19 mouse cellular contexts compared by ENCODE assay signal in the genomic region with DNA sequence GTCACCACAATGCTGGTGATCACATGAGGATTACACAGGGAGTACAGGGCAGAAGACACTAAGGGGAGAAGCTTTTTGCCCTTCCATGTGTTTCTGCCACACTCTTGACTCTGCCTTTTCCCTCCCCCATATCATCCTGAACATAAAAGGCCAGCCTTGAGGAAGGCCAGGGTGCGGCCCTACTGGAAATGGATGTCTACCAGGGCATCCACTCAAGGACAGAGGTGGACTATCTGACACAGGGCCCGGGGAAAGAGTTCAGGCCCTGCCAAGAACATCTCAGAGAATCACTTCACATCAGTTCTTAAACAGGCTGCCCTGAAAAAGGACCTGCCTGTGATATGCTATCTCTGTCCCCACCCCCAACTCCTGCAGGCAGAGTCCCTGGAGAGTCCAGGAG. TPM values are rescaled to one million over a fixed set of nuclear protein-coding genes. Genes with fewer than 3 reads are reported as not detected.
DNase-seq lines count a peak whose midpoint lies in the region; ATAC-seq lines count a peak whose summit lies in the region.
"Had no signal": no experiment of that assay in that cellular context is flagged by ENCODE, and none has a peak within 500 bp of the region (broad histone marks: within the 10 kb centered on the region; RNA-seq: fewer than 3 reads in every experiment).

No protein-coding gene starts in this region.

- H3K9ac ChIP-seq in forebrain, embryonic 11.5 days (ENCODE audit: low read length), result no peak overlapping the region
- H3K9ac ChIP-seq in kidney, embryonic 16.5 days (replicated peaks; ENCODE audit: low read length), result 0 out of 2 replicates have a peak overlapping the region, but pooled peaks have one; percentile 33
- no peak overlapping the region for H3K9ac ChIP-seq in midbrain, embryonic 13.5 days (replicated peaks)
- H3K9ac ChIP-seq in midbrain, embryonic 15.5 days, result no peak overlapping the region
- H3K9ac ChIP-seq: embryonic facial prominence, embryonic 12.5 days; forebrain, postnatal 0 days; liver, embryonic 13.5 days; neural tube, embryonic 15.5 days had no signal

- WGBS in forebrain, embryonic 10.5 days, result 83% methylated on average over 2 of the region's 2 CpGs
- WGBS in forebrain, embryonic 11.5 days, result 78% methylated on average over 2 of the region's 2 CpGs
- 67% methylated on average over 2 of the region's 2 CpGs for WGBS in kidney, embryonic 16.5 days
- WGBS in midbrain, embryonic 13.5 days, result 87% methylated on average over 2 of the region's 2 CpGs
- WGBS in midbrain, embryonic 15.5 days, result 86% methylated on average over 2 of the region's 2 CpGs

- H3K27ac ChIP-seq in forebrain, embryonic 10.5 days, result peak overlapping the region; percentile 53; the same call in 1 of the 2 replicates
- H3K27ac ChIP-seq in forebrain, embryonic 11.5 days (ENCODE audit: low read depth, low read length), result no peak overlapping the region
- peak overlapping the region; percentile 13; the same call in 1 of the 2 replicates for H3K27ac ChIP-seq in kidney, embryonic 16.5 days (ENCODE audit: low read length)
- H3K27ac ChIP-seq in midbrain, embryonic 13.5 days, result peak overlapping the region; percentile 6; the same call in 1 of the 2 replicates
- H3K27ac ChIP-seq in midbrain, embryonic 15.5 days, result no peak overlapping the region
- H3K27ac ChIP-seq: embryonic facial prominence, embryonic 12.5 days; liver, embryonic 13.5 days; neural tube, embryonic 15.5 days had no signal

- H3K4me3 ChIP-seq in forebrain, embryonic 10.5 days, result no peak overlapping the region
- no peak overlapping the region for H3K4me3 ChIP-seq in forebrain, embryonic 11.5 days (ENCODE audit: low read depth, low read length)
- H3K4me3 ChIP-seq in kidney, embryonic 16.5 days (ENCODE audit: low read length), result no peak overlapping the region
- no peak overlapping the region for H3K4me3 ChIP-seq in midbrain, embryonic 13.5 days (replicated peaks)
- H3K4me3 ChIP-seq in midbrain, embryonic 15.5 days, result no peak overlapping the region
- H3K4me3 ChIP-seq: embryonic facial prominence, embryonic 12.5 days; liver, embryonic 13.5 days; megakaryocyte, embryonic 14.5 days; myocyte; neural tube, embryonic 15.5 days had no signal

- no peaks in the 10 kb centered on the region for H3K36me3 ChIP-seq in forebrain, embryonic 10.5 days (replicated peaks)
- H3K36me3 ChIP-seq in forebrain, embryonic 11.5 days (ENCODE audit: control insufficient read depth, insufficient read depth, low read length), result no peaks in the 10 kb centered on the region
- H3K36me3 ChIP-seq in kidney, embryonic 16.5 days (ENCODE audit: insufficient read depth, low read length), result no peaks in the 10 kb centered on the region
- peaks cover 6% of the 10 kb centered on the region; the same call in 1 of the 2 replicates for H3K36me3 ChIP-seq in midbrain, embryonic 13.5 days
- H3K36me3 ChIP-seq in midbrain, embryonic 15.5 days (replicated peaks), result no peaks in the 10 kb centered on the region
- H3K36me3 ChIP-seq: embryonic facial prominence, embryonic 12.5 days; liver, embryonic 13.5 days had no signal

- peaks cover 33% of the 10 kb centered on the region for H3K4me1 ChIP-seq in forebrain, embryonic 10.5 days
- H3K4me1 ChIP-seq in forebrain, embryonic 11.5 days (replicated peaks; ENCODE audit: control insufficient read depth, insufficient read depth, low read length), result no peaks in the 10 kb centered on the region
- peaks cover 25% of the 10 kb centered on the region for H3K4me1 ChIP-seq in kidney, embryonic 16.5 days (ENCODE audit: insufficient read depth, low read length)
- 0 out of 2 replicates have a peak, but pooled peaks cover 10% of the 10 kb centered on the region for H3K4me1 ChIP-seq in midbrain, embryonic 13.5 days (replicated peaks)
- H3K4me1 ChIP-seq in midbrain, embryonic 15.5 days, result no peaks in the 10 kb centered on the region
- H3K4me1 ChIP-seq: neural tube, embryonic 15.5 days had no signal

- no peaks in the 10 kb centered on the region for H3K9me3 ChIP-seq in forebrain, embryonic 10.5 days
- no peaks in the 10 kb centered on the region for H3K9me3 ChIP-seq in forebrain, embryonic 11.5 days (ENCODE audit: control insufficient read depth, low read length)
- H3K9me3 ChIP-seq in kidney, embryonic 16.5 days (ENCODE audit: low read length), result no peaks in the 10 kb centered on the region
- no peaks in the 10 kb centered on the region for H3K9me3 ChIP-seq in midbrain, embryonic 13.5 days
- H3K9me3 ChIP-seq in midbrain, embryonic 15.5 days, result no peaks in the 10 kb centered on the region
- H3K9me3 ChIP-seq: embryonic facial prominence, embryonic 12.5 days; liver, embryonic 13.5 days; megakaryocyte, embryonic 14.5 days; neural tube, embryonic 15.5 days had no signal

- DNase-seq in forebrain, embryonic 10.5 days (ENCODE audit: extremely low spot score, low spot score), result no peak
- no peak for DNase-seq in forebrain, embryonic 11.5 days (ENCODE audit: low spot score)
- no peak for DNase-seq in kidney, adult 8-10 months
- DNase-seq in testis, postnatal 14 days (ENCODE audit: low spot score), result peak; percentile 43
- DNase-seq in cerebellum, adult 9-10 months, result no peak
- DNase-seq: cerebellum, adult 18-20 months; forebrain, postnatal 0 days; kidney, adult 9 months; kidney, postnatal 4 days; liver, embryonic 13.5 days; lung, postnatal 14 days; retina, postnatal 1 day had no signal

- no peak overlapping the region for H3K4me2 ChIP-seq in forebrain, embryonic 11.5 days (ENCODE audit: low read depth, low read length, severe bottlenecking)
- H3K4me2 ChIP-seq in kidney, embryonic 16.5 days (replicated peaks; ENCODE audit: low read depth, low read length), result no peak overlapping the region
- no peak overlapping the region for H3K4me2 ChIP-seq in midbrain, embryonic 13.5 days (replicated peaks)
- H3K4me2 ChIP-seq in midbrain, embryonic 15.5 days, result no peak overlapping the region
- H3K4me2 ChIP-seq: embryonic facial prominence, embryonic 12.5 days; liver, embryonic 13.5 days; neural tube, embryonic 15.5 days had no signal

- no peaks in the 10 kb centered on the region for H3K27me3 ChIP-seq in forebrain, embryonic 10.5 days (ENCODE audit: poor library complexity, severe bottlenecking)
- H3K27me3 ChIP-seq in forebrain, embryonic 11.5 days (ENCODE audit: control insufficient read depth, insufficient read depth, low read length), result no peaks in the 10 kb centered on the region
- no peaks in the 10 kb centered on the region for H3K27me3 ChIP-seq in kidney, embryonic 16.5 days (ENCODE audit: insufficient read depth, low read length)
- no peaks in the 10 kb centered on the region for H3K27me3 ChIP-seq in midbrain, embryonic 13.5 days
- no peaks in the 10 kb centered on the region for H3K27me3 ChIP-seq in midbrain, embryonic 15.5 days (replicated peaks)
- H3K27me3 ChIP-seq: embryonic facial prominence, embryonic 12.5 days; liver, embryonic 13.5 days; neural tube, embryonic 15.5 days had no signal

- ATAC-seq in forebrain, embryonic 11.5 days (replicated peaks; ENCODE audit: low FRiP score), result no peak
- no peak for ATAC-seq in kidney, embryonic 16.5 days (ENCODE audit: low FRiP score, low TSS enrichment)
- ATAC-seq in midbrain, embryonic 13.5 days, result no peak
- no peak for ATAC-seq in midbrain, embryonic 15.5 days (replicated peaks)
- ATAC-seq: forebrain, postnatal 0 days had no signal

RNA-seq across cellular contexts. Expression of a gene that starts 15.3 kb away (rescaled TPM):
- polyA plus RNA-seq in forebrain, embryonic 10.5 days (2016; fragmentation: Nextera tagmentation; extraction: Ambion mirVana), result 24.9 and 25.2 TPM in 2 replicates
- 29.3 and 33.3 TPM in 2 replicates for polyA plus RNA-seq in forebrain, embryonic 11.5 days (2014; fragmentation: Nextera tagmentation; extraction: Ambion mirVana)
- 10.0 and 12.2 TPM in 2 replicates for polyA plus RNA-seq in kidney, embryonic 16.5 days (2015; fragmentation: Nextera tagmentation; extraction: Ambion mirVana)
- 102 and 109 TPM in 2 replicates for polyA plus RNA-seq in midbrain, embryonic 13.5 days (2015; fragmentation: Nextera tagmentation; extraction: Ambion mirVana)
- polyA plus RNA-seq in midbrain, embryonic 15.5 days (2015; fragmentation: Nextera tagmentation; extraction: Ambion mirVana), result 186 and 187 TPM in 2 replicates

Comparison
In these comparisons a context has a peak if more than half of its experiments do, and no peak if none do; other contexts are left out.
1. H3K27ac ChIP-seq: peak in forebrain, embryonic 10.5 days (single experiment), kidney, embryonic 16.5 days (single experiment) and midbrain, embryonic 13.5 days (single experiment); none in forebrain, embryonic 11.5 days (single experiment) and midbrain, embryonic 15.5 days (single experiment).